Mouse (Mus musculus): ENCODE measurements around the gene Mrpl51. TPM values are rescaled to one million over a fixed set of nuclear protein-coding genes. Genes with fewer than 3 reads are reported as not detected.
"Not testable (repeated sequence)": the region's sequence is repeated elsewhere in the genome, so short reads cannot be mapped to it uniquely, and the experiment has no call there.

The Mrpl51 gene
- polyA plus RNA-seq, 1 experiment from 2014 or later = 202 TPM

DNA sequence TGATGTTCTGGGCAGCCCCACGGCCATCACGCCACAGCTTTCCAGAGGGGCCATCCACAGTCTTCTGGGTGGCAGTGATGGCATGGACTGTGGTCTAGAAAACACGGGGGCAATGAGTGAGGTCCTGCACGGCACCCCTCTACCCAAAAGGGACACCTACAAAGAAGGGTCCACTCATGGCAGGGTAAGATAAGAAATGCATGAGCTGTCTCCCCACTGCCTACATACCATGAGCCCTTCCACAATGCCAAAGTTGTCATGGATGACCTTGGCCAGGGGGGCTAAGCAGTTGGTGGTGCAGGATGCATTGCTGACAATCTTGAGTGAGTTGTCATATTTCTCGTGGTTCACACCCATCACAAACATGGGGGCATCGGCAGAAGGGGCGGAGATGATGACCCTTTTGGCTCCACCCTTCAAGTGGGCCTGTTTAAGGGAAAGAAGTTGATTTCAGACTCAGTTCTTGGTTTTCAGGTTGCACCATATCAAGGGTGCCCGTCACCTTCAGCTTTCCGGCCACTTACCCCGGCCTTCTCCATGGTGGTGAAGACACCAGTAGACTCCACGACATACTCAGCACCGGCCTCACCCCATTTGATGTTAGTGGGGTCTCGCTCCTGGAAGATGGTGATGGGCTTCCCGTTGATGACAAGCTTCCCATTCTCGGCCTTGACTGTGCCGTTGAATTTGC, 28.8 kb upstream of the Mrpl51 start:
- H3K4me2 ChIP-seq (replicated peaks; ENCODE audit: low read depth, low read length); H3K9ac ChIP-seq (replicated peaks; ENCODE audit: low read depth, low read length); H3K4me3 ChIP-seq (ENCODE audit: low read depth, low read length); H3K27ac ChIP-seq (ENCODE audit: low read length); H3K27me3 ChIP-seq (ENCODE audit: control insufficient read depth, insufficient read depth, low read length); ATAC-seq (ENCODE audit: insufficient number of reproducible peaks, insufficient read depth, low FRiP score, low read depth); H3K9me3 ChIP-seq (ENCODE audit: control insufficient read depth, low read depth, low read length): not testable (repeated sequence)
- H3K4me1 ChIP-seq (ENCODE audit: control insufficient read depth, insufficient read depth, low read length) = peaks cover 22% of the 10 kb centered on the region
- WGBS = 74% methylated on average over 9 of the region's 16 CpGs
- peaks cover 37% of the 10 kb centered on the region for H3K36me3 ChIP-seq (ENCODE audit: control insufficient read depth, insufficient read depth, low read length)

DNA sequence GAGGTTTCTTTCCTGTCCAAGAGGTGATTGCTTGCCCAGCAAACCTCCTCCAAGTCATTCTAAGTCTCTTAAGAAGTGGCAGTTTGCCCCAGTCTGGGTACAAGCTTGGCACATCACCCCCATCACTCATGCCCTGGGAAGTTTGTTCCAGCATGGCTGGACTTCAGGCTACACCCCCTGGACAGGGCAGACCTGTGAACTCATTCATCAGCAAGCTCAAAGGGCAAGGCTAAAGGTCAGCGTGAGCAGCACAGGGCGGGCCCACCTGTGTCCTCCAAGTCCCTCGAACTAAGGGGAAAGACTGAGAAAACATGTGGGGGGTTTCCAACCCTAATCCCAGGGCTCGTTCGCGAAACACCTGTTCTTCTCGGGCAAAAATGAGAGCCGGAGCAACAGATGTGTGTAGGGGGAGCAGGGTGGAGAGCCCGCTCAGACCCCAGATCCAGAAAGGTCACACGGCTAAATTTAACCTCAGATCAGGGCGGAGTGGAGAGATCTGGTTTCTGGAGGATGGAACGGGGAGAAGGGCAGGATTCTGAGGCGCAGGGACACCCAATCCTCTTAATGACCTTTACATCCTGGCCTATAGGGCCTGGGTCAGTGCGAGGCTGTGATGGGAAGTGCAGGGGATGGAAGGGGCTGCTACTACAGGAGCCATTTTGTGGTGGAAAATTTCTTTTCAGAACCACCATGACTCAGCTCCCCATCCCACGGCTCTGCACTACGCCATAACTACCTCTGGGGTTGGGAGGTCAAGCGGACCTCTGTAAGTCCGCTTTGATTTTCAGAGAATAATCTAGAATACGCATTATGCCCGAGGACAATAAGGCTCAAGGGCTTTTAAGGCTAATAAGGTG, 27.6 kb upstream of the Mrpl51 start:
- ATAC-seq (ENCODE audit: insufficient number of reproducible peaks, insufficient read depth, low FRiP score, low read depth) = no peak
- 3% methylated on average over 20 of the region's 20 CpGs for WGBS
- H3K4me3 ChIP-seq (ENCODE audit: low read depth, low read length) = peak overlapping the region; percentile 75
- peak overlapping the region; percentile 70 for H3K4me2 ChIP-seq (replicated peaks; ENCODE audit: low read depth, low read length)
- peaks cover 22% of the 10 kb centered on the region for H3K4me1 ChIP-seq (ENCODE audit: control insufficient read depth, insufficient read depth, low read length)
- peak overlapping the region; percentile 91; the same call in 1 of the 2 replicates for H3K27ac ChIP-seq (ENCODE audit: low read length)
- H3K9me3 ChIP-seq (ENCODE audit: control insufficient read depth, low read depth, low read length) = no peaks in the 10 kb centered on the region
- H3K27me3 ChIP-seq (ENCODE audit: control insufficient read depth, insufficient read depth, low read length) = no peaks in the 10 kb centered on the region
- H3K9ac ChIP-seq (replicated peaks; ENCODE audit: low read depth, low read length) = peak overlapping the region; percentile 89
- peaks cover 45% of the 10 kb centered on the region for H3K36me3 ChIP-seq (ENCODE audit: control insufficient read depth, insufficient read depth, low read length)

- Histone ChIP-seq H3K9me3 (ENCODE audit: control insufficient read depth, low read depth, low read length) (no peaks in the 10 kb centered on the region), H3K27me3 (ENCODE audit: control insufficient read depth, insufficient read depth, low read length) (no peaks in the 10 kb centered on the region), H3K27ac (ENCODE audit: low read length) (peak overlapping the region; percentile 91), H3K4me3 (ENCODE audit: low read depth, low read length) (peak overlapping the region; percentile 75), H3K9ac (replicated peaks; ENCODE audit: low read depth, low read length) (peak overlapping the region; percentile 89), H3K4me1 (ENCODE audit: control insufficient read depth, insufficient read depth, low read length) (peaks cover 22% of the 10 kb centered on the region), H3K4me2 (replicated peaks; ENCODE audit: low read depth, low read length) (peak overlapping the region; percentile 70), H3K36me3 (ENCODE audit: control insufficient read depth, insufficient read depth, low read length) (peaks cover 50% of the 10 kb centered on the region)
- peak; percentile 4; the same call in 1 of the 2 replicates for ATAC-seq (ENCODE audit: insufficient number of reproducible peaks, insufficient read depth, low FRiP score, low read depth)
- WGBS = under 1% methylated on average over 39 of the region's 39 CpGs
These were observed 26.8 kb upstream of the Mrpl51 start for GRCm38 (mm10) chr6:125164672-125165327.

DNA sequence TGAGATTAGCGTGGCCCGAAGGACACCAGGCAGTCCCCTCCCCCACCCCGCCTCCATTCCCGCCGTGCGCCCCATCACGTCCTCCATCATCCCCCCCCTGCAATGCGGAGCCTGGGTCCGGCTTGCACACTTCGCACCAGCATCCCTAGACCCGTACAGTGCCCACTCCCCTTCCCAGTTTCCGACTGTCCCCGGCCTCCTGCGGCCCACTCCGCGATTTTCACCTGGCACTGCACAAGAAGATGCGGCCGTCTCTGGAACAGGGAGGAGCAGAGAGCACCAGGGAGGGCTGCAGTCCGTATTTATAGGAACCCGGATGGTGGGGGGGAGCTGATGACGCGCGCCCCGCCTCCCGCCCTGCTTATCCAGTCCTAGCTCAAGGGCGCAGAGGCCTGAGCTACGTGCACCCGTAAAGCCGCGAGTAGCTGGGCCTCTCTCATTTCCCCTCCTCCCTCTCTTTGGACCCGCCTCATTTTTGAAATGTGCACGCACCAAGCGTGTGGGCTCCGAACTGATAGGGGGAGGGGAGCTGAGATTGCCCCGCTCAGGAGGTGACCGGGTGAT, 26.2 kb upstream of the Mrpl51 start:
- Histone ChIP-seq H3K4me2 (replicated peaks; ENCODE audit: low read depth, low read length) (peak overlapping the region; percentile 70), H3K4me1 (ENCODE audit: control insufficient read depth, insufficient read depth, low read length) (peaks cover 22% of the 10 kb centered on the region), H3K4me3 (ENCODE audit: low read depth, low read length) (peak overlapping the region; percentile 75), H3K27ac (ENCODE audit: low read length) (peak overlapping the region; percentile 97), H3K9ac (replicated peaks; ENCODE audit: low read depth, low read length) (peak overlapping the region; percentile 89), H3K27me3 (ENCODE audit: control insufficient read depth, insufficient read depth, low read length) (no peaks in the 10 kb centered on the region), H3K36me3 (ENCODE audit: control insufficient read depth, insufficient read depth, low read length) (peaks cover 53% of the 10 kb centered on the region), H3K9me3 (ENCODE audit: control insufficient read depth, low read depth, low read length) (no peaks in the 10 kb centered on the region)
- ATAC-seq (ENCODE audit: insufficient number of reproducible peaks, insufficient read depth, low FRiP score, low read depth) = peak; percentile 92
- 0% methylated on average over 36 of the region's 36 CpGs for WGBS

- H3K4me1 ChIP-seq (ENCODE audit: control insufficient read depth, insufficient read depth, low read length) = peaks cover 22% of the 10 kb centered on the region
- peak within 1 kb of the TSS; percentile 89 for H3K9ac ChIP-seq (replicated peaks; ENCODE audit: low read depth, low read length)
- H3K9me3 ChIP-seq (ENCODE audit: control insufficient read depth, low read depth, low read length) = no peaks in the 10 kb centered on the region
- peak within 1 kb of the TSS; percentile 75 for H3K4me3 ChIP-seq (ENCODE audit: low read depth, low read length)
- peak within 1 kb of the TSS; percentile 70 for H3K4me2 ChIP-seq (replicated peaks; ENCODE audit: low read depth, low read length)
- peak within 1 kb of the TSS; percentile 97 for H3K27ac ChIP-seq (ENCODE audit: low read length)
- ATAC-seq (ENCODE audit: insufficient number of reproducible peaks, insufficient read depth, low FRiP score, low read depth) = peak; percentile 62
- peaks cover 53% of the 10 kb centered on the region for H3K36me3 ChIP-seq (ENCODE audit: control insufficient read depth, insufficient read depth, low read length)
- WGBS = under 1% methylated on average over 18 of the region's 18 CpGs
- no peaks in the 10 kb centered on the region for H3K27me3 ChIP-seq (ENCODE audit: control insufficient read depth, insufficient read depth, low read length)
These were observed 25.4 kb upstream of the Mrpl51 start, which contains the start of gene Gapdh for GRCm38 (mm10) chr6:125166051-125166751. Gapdh (minus strand) TSS chr6:125166467.

- peak overlapping the region; percentile 97 for H3K27ac ChIP-seq (ENCODE audit: low read length)
- peaks cover 22% of the 10 kb centered on the region for H3K4me1 ChIP-seq (ENCODE audit: control insufficient read depth, insufficient read depth, low read length)
- 20% methylated on average over 10 of the region's 10 CpGs for WGBS
- peak overlapping the region; percentile 75 for H3K4me3 ChIP-seq (ENCODE audit: low read depth, low read length)
- peak overlapping the region; percentile 38 for H3K9ac ChIP-seq (replicated peaks; ENCODE audit: low read depth, low read length)
- H3K4me2 ChIP-seq (replicated peaks; ENCODE audit: low read depth, low read length) = peak overlapping the region; percentile 70
- H3K27me3 ChIP-seq (ENCODE audit: control insufficient read depth, insufficient read depth, low read length) = no peaks in the 10 kb centered on the region
- H3K36me3 ChIP-seq (ENCODE audit: control insufficient read depth, insufficient read depth, low read length) = peaks cover 57% of the 10 kb centered on the region
- ATAC-seq (ENCODE audit: insufficient number of reproducible peaks, insufficient read depth, low FRiP score, low read depth) = peak; percentile 20; the same call in 1 of the 2 replicates
- H3K9me3 ChIP-seq (ENCODE audit: control insufficient read depth, low read depth, low read length) = no peaks in the 10 kb centered on the region
These were observed 24.5 kb upstream of the Mrpl51 start for GRCm38 (mm10) chr6:125166861-125167650.

DNA sequence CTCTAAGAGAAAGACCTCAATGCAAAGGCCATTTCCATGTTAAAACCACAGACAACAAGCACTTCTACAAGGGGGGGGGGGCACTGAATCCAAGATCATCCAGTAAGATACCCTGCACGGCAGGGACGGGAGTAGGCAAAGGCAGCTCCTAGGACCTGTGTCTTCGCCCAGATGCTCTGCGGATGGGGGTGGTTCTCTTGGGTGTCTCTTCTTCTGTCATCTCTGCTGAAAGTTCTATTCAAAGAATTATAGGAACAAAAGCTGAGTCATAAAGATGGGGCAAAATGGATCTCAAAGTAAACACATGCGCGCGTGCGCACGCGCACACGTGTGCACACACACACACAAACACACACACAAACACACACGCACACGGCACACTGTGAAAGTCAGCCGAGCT, 23.5 kb upstream of the Mrpl51 start:
- Histone ChIP-seq H3K27me3 (ENCODE audit: control insufficient read depth, insufficient read depth, low read length) (no peaks in the 10 kb centered on the region), H3K36me3 (ENCODE audit: control insufficient read depth, insufficient read depth, low read length) (peaks cover 65% of the 10 kb centered on the region), H3K4me1 (ENCODE audit: control insufficient read depth, insufficient read depth, low read length) (peaks cover 22% of the 10 kb centered on the region), H3K27ac (ENCODE audit: low read length) (no peak overlapping the region), H3K4me3 (ENCODE audit: low read depth, low read length) (no peak overlapping the region), H3K4me2 (replicated peaks; ENCODE audit: low read depth, low read length) (no peak overlapping the region), H3K9me3 (ENCODE audit: control insufficient read depth, low read depth, low read length) (no peaks in the 10 kb centered on the region), H3K9ac (replicated peaks; ENCODE audit: low read depth, low read length) (no peak overlapping the region)
- WGBS = 90% methylated on average over 14 of the region's 14 CpGs
- no peak for ATAC-seq (ENCODE audit: insufficient number of reproducible peaks, insufficient read depth, low FRiP score, low read depth)
